Mouse (Mus musculus) G1E (cell line): Measurements from ENCODE around the gene B3gnt7. TPM values are rescaled to one million over a fixed set of nuclear protein-coding genes. Genes with fewer than 3 reads are reported as not detected.

ENCODE experiments used
- ATAC-seq: 2 replicates; pipeline ENCODE4 v1.8.0; 2016; ENCODE audit warnings: mild to moderate bottlenecking; ENCODE audit not compliant: insufficient number of reproducible peaks, poor library complexity, low FRiP score, severe bottlenecking; ENCODE audit errors: extremely low read depth
- DNase-seq: peaks from one replicate; pipeline ENCODE4 v3.0.0; 2012; ENCODE audit warnings: low spot score
- H3K27me3 ChIP-seq: 2 replicates; pipeline ENCODE4 v1.6.1; 2012; ENCODE audit warnings: mild to moderate bottlenecking, low read length, inconsistent platforms; ENCODE audit not compliant: insufficient read depth
- H3K36me3 ChIP-seq: replicated peaks from 2 replicates; pipeline ENCODE3; 2012; ENCODE audit warnings: mild to moderate bottlenecking, inconsistent platforms
- H3K4me1 ChIP-seq: 2 replicates; pipeline ENCODE4 v1.6.1; 2012; ENCODE audit warnings: low read depth, low read length, inconsistent platforms, mixed read lengths; ENCODE audit not compliant: insufficient read depth
- H3K4me3 ChIP-seq: 2 replicates; pipeline ENCODE4 v1.5.1; 2012; ENCODE audit warnings: low read depth, mild to moderate bottlenecking, inconsistent platforms, low read length, moderate library complexity, mixed read lengths
- H3K9me3 ChIP-seq: replicated peaks from 2 replicates; pipeline ENCODE4 v1.6.1; 2012; ENCODE audit warnings: inconsistent platforms
- CTCF ChIP-seq: IDR thresholded peaks from 2 replicates; pipeline ENCODE4 v1.5.1; 2012; ENCODE audit warnings: low read depth, low read length, inconsistent platforms, mixed read lengths
- GATA1 ChIP-seq: IDR thresholded peaks from 2 replicates; pipeline ENCODE4 v1.6.1; 2012; ENCODE audit warnings: borderline replicate concordance, low read length, inconsistent platforms, mixed read lengths
- GATA2 ChIP-seq: IDR thresholded peaks from 2 replicates; pipeline ENCODE4 v1.6.1; 2012; ENCODE audit warnings: low read depth, low read length, inconsistent platforms, borderline replicate concordance
- POLR2AphosphoS5 ChIP-seq: IDR thresholded peaks from 2 replicates; pipeline ENCODE4 v1.6.1; 2012; ENCODE audit warnings: low read depth, low read length, inconsistent platforms; ENCODE audit not compliant: insufficient replicate concordance
- TAL1 ChIP-seq: conservative IDR thresholded peaks from 2 replicates; pipeline ENCODE4 v1.6.1; 2012; ENCODE audit warnings: low read depth, low read length, inconsistent platforms, mixed read lengths
- polyA plus RNA-seq: library from polyadenylated mRNA; stranded (reverse); fragments of >175 nt; gene quantifications from 2 replicates; pipeline ENCODE4 v1.2.3, GENCODE M21; 2012
- total RNA-seq, 2 experiments: library from RNA; stranded (forward) in 1 of 2; stranded (reverse) in 1 of 2; fragments of 200-1000 nt in 1 of 2; fragments of >200 nt in 1 of 2; fragmentation: Nextera tagmentation in 1 of 2; gene quantifications; 2 replicates each; pipeline ENCODE4 v1.2.3; 2014 to 2017

B3gnt7 gene
- total and polyA plus RNA-seq, 3 experiments = 0.16 TPM; not detected in 2

DNA sequence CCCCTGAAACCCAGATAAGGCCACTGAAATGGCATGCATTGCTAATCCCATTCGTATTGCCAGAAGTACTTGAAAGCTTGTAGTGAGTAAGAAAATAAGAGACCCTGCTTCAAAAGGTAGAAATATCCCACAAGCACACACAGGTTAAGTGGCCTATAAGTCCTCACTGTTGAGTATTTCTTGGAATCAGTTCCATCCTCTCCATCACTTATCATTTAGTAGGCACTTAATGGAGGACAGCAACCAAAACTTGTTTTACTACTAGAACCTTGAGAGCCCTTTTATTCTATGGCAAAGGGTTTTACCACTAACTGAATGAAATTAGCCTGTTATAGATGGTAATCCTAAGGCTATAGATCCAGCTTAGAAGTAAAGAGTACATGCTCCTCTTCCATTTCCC, 45.5 kb downstream of the B3gnt7 start:
- peaks cover 89% of the 10 kb centered on the region for H3K36me3 ChIP-seq
- no peak for ATAC-seq
- no peak for DNase-seq

DNA sequence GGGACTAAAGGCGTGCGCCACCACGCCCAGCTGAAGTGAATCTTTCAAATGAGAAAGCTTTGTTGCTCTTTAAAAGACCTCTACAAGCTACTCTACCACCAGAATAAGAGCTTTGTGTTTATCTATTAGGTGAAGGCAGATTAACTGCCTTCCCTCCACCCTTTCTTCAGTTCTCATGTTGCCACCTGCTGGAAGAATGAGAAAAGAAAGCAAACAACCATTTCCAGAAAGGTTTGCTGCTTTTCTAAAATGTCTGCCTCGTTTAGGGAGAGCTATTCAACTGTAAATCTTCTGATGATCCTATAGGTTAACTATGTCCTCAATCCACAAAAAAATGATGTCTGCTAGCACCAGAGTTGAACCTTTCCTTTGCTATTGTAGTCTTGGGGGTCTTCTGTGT, 46.2 kb downstream of the B3gnt7 start:
- H3K9me3 ChIP-seq = no peaks in the 10 kb centered on the region
- H3K36me3 ChIP-seq = peaks cover 91% of the 10 kb centered on the region
- peaks cover 60% of the 10 kb centered on the region for H3K4me1 ChIP-seq
- no peak for DNase-seq
- TF ChIP-seq POLR2AphosphoS5 (no peak), GATA2 (no peak)
- no peak for ATAC-seq
- no peaks in the 10 kb centered on the region for H3K27me3 ChIP-seq
- no peak overlapping the region for H3K4me3 ChIP-seq

More for the DNA sequence above, 45.5 kb downstream of the B3gnt7 start:
- peaks cover 53% of the 10 kb centered on the region for H3K4me1 ChIP-seq
- H3K9me3 ChIP-seq = no peaks in the 10 kb centered on the region
- no peaks in the 10 kb centered on the region for H3K27me3 ChIP-seq
- H3K4me3 ChIP-seq = no peak overlapping the region
- TF ChIP-seq POLR2AphosphoS5 = no peak
- TF ChIP-seq TAL1 = no peak
- TF ChIP-seq CTCF = no peak
- TF ChIP-seq GATA2 = no peak
- TF ChIP-seq GATA1 = no peak

DNA sequence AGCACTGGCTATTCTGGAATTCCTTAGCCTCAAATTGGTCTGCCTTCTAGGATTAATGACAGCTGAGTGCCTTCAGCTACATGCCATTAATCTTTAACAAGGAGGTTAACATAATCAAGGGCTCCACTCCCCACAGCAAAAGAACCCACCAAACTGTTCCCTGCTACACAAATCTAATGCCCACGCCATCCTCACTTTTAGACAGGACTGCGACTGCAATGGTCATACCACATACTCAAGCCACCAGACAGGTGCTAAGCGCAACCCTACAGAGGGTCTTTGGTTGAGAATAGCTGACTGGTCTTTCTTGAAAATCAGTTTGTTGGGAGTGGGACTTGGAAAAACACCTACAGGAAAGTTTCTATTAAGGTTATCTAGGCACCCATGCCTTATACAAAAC, 46.6 kb downstream of the B3gnt7 start:
- no peak for TF ChIP-seq CTCF
- no peak; the same call in 1 of the 2 replicates for TF ChIP-seq POLR2AphosphoS5
- TF ChIP-seq GATA1 = no peak
- TF ChIP-seq GATA2 = no peak
- TF ChIP-seq TAL1 = no peak
- Histone ChIP-seq H3K4me3 (no peak overlapping the region), H3K4me1 (peaks cover 60% of the 10 kb centered on the region), H3K9me3 (no peaks in the 10 kb centered on the region), H3K27me3 (no peaks in the 10 kb centered on the region), H3K36me3 (peaks cover 92% of the 10 kb centered on the region)
- no peak for DNase-seq
- ATAC-seq = no peak

DNA sequence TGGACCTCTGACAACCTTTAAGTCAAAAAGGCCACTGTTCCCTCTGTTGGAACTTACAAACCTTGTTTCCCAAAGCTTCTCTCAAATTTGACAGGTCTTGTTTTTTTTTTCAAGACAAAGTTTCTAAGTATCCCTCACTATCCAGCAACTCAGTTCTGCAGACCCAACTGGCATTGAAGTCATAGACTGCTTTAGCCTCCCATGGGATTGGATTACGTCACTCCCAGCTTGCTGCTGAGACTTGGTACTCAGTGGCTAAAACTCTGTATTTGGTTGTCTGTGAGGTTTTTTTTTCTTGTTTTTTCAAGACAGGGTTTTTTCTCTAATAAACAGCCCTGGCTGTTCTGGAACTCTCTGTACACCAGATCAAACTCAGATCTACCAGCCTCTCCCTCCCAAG, 47.1 kb downstream of the B3gnt7 start:
- Histone ChIP-seq H3K4me3 (no peak overlapping the region), H3K9me3 (no peaks in the 10 kb centered on the region), H3K36me3 (peaks cover 96% of the 10 kb centered on the region), H3K4me1 (peaks cover 60% of the 10 kb centered on the region), H3K27me3 (no peaks in the 10 kb centered on the region)
- ATAC-seq (no peak), DNase-seq (no peak)
- no peak for TF ChIP-seq POLR2AphosphoS5
- no peak for TF ChIP-seq GATA1
- no peak for TF ChIP-seq TAL1
- TF ChIP-seq CTCF = no peak
- no peak for TF ChIP-seq GATA2

DNA sequence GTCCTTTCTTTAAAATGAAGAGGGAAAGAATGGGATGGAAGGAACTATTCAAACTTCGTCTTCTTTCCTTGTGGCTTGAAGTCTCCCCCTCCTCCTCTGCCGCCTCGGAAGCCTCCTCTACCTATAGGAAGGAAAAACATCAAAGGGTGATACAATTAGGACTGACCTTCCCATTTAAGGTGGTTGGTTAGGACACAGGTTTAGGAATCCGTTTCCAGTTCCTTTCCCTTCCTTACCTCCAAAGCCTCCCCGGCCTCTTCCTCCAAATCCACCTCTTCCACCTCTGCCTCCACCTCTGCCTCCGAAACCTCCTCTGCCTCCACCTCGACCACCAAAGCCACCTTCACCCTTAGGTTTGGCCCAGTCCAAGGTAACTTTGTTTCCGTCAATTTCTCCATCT, 47.9 kb downstream of the B3gnt7 start:
- Histone ChIP-seq H3K36me3 (peaks cover 97% of the 10 kb centered on the region), H3K4me3 (no peak overlapping the region), H3K4me1 (peaks cover 62% of the 10 kb centered on the region), H3K27me3 (no peaks in the 10 kb centered on the region), H3K9me3 (no peaks in the 10 kb centered on the region)
- DNase-seq (no peak), ATAC-seq (no peak)
- TF ChIP-seq POLR2AphosphoS5 (no peak), GATA2 (no peak), GATA1 (no peak), TAL1 (no peak), CTCF (no peak)

DNA sequence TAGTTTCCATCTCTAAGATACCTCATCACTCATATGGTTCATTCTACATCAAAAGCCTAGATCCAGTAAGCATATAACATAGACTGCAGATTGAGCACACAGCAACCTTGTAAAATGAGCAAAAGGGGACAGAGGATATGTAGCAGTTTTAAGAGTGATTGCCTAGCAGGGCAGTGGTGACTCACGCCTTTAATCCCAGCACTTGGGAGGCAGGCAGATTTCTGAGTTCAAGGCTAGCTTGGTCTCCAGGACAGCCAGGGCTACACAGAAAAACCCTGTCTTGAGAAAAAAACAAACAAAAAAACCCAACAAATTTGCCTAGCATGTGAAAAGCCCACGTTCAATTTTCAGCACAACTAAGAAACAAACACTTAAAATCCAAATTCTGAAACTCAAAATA, 51.6 kb downstream of the B3gnt7 start:
- DNase-seq = no peak
- Histone ChIP-seq H3K9me3 (no peaks in the 10 kb centered on the region), H3K4me1 (peaks cover 64% of the 10 kb centered on the region), H3K4me3 (no peak overlapping the region), H3K36me3 (peaks cover 95% of the 10 kb centered on the region), H3K27me3 (no peaks in the 10 kb centered on the region)
- no peak for TF ChIP-seq POLR2AphosphoS5
- TF ChIP-seq GATA1 = no peak
- TF ChIP-seq CTCF = no peak
- TF ChIP-seq GATA2 = no peak
- TF ChIP-seq TAL1 = no peak
- no peak for ATAC-seq

Other genes starting within 250 kb of the B3gnt7 start
- 172 and 231 TPM in 2 replicates for gene Psmd1, start 238.4 kb upstream of the B3gnt7 start, total RNA-seq (2014; fragmentation: Nextera tagmentation)
- 176 and 200 TPM in 2 replicates for gene Psmd1, start 238.4 kb upstream of the B3gnt7 start, total RNA-seq (2017)
- gene Psmd1, start 238.4 kb upstream of the B3gnt7 start, polyA plus RNA-seq = 25.5 and 42.8 TPM in 2 replicates
- not detected in 2 replicates for gene Htr2b, start 190.9 kb upstream of the B3gnt7 start, total RNA-seq (2014; fragmentation: Nextera tagmentation)
- 0.11 and 0.12 TPM in 2 replicates for gene Htr2b, start 190.9 kb upstream of the B3gnt7 start, total RNA-seq (2017)
- not detected in 2 replicates for gene Htr2b, start 190.9 kb upstream of the B3gnt7 start, polyA plus RNA-seq
- 8.2 and 15.5 TPM in 2 replicates for gene Gm21972, start 169.2 kb upstream of the B3gnt7 start, total RNA-seq (2014; fragmentation: Nextera tagmentation)
- gene Gm21972, start 169.2 kb upstream of the B3gnt7 start, total RNA-seq (2017) = 9.3 and 17.7 TPM in 2 replicates
- 9.2 and 10.7 TPM in 2 replicates for gene Gm21972, start 169.2 kb upstream of the B3gnt7 start, polyA plus RNA-seq
- gene Armc9, start 148.1 kb upstream of the B3gnt7 start, total RNA-seq (2014; fragmentation: Nextera tagmentation) = 11.2 and 15.0 TPM in 2 replicates
- gene Armc9, start 148.1 kb upstream of the B3gnt7 start, total RNA-seq (2017) = 8.0 and 12.3 TPM in 2 replicates
- gene Armc9, start 148.1 kb upstream of the B3gnt7 start, polyA plus RNA-seq = 4.0 and 4.8 TPM in 2 replicates
- gene Ncl, start 56.6 kb downstream of the B3gnt7 start, total RNA-seq (2014; fragmentation: Nextera tagmentation) = 1,241 and 1,318 TPM in 2 replicates
- 259 and 387 TPM in 2 replicates for gene Ncl, start 56.6 kb downstream of the B3gnt7 start, total RNA-seq (2017)
- 2,119 and 2,262 TPM in 2 replicates for gene Ncl, start 56.6 kb downstream of the B3gnt7 start, polyA plus RNA-seq
- gene Nmur1, start 123.4 kb downstream of the B3gnt7 start, total RNA-seq (2014; fragmentation: Nextera tagmentation) = not detected in 2 replicates
- not detected in 2 replicates for gene Nmur1, start 123.4 kb downstream of the B3gnt7 start, total RNA-seq (2017)
- gene Nmur1, start 123.4 kb downstream of the B3gnt7 start, polyA plus RNA-seq = not detected in 2 replicates
- not detected in 2 replicates for gene Tex44, start 123.5 kb downstream of the B3gnt7 start, total RNA-seq (2014; fragmentation: Nextera tagmentation)
- 0.16 and 0.17 TPM in 2 replicates for gene Tex44, start 123.5 kb downstream of the B3gnt7 start, total RNA-seq (2017)
- gene Tex44, start 123.5 kb downstream of the B3gnt7 start, polyA plus RNA-seq = not detected in 2 replicates
- 2,671 and 3,097 TPM in 2 replicates for gene Ptma, start 223.9 kb downstream of the B3gnt7 start, total RNA-seq (2014; fragmentation: Nextera tagmentation)
- gene Ptma, start 223.9 kb downstream of the B3gnt7 start, total RNA-seq (2017) = 4,796 and 5,087 TPM in 2 replicates
- gene Ptma, start 223.9 kb downstream of the B3gnt7 start, polyA plus RNA-seq = 14,052 and 14,774 TPM in 2 replicates